Mouse (Mus musculus): Measurements from ENCODE around the gene Cers5. TPM values are rescaled to one million over a fixed set of nuclear protein-coding genes. Genes with fewer than 3 reads are reported as not detected.

The Cers5 gene
- polyA plus RNA-seq, 1 experiment from 2014 or later: 58.4 TPM

GRCm38 (mm10) chr15:99805673-99806072 lies 33.0 kb upstream of the Cers5 start:
- H3K9ac ChIP-seq (replicated peaks): no peak overlapping the region
- WGBS: 96% methylated on average over 4 of the region's 4 CpGs
- H3K4me1 ChIP-seq (replicated peaks): peaks cover 35% of the 10 kb centered on the region
- H3K36me3 ChIP-seq: 0 out of 2 replicates have a peak, but pooled peaks cover 7% of the 10 kb centered on the region
- H3K4me2 ChIP-seq (replicated peaks): no peak overlapping the region
- no peaks in the 10 kb centered on the region for H3K9me3 ChIP-seq
- no peaks in the 10 kb centered on the region for H3K27me3 ChIP-seq
- no peak overlapping the region for H3K4me3 ChIP-seq (replicated peaks)
- no peak for ATAC-seq
- no peak overlapping the region for H3K27ac ChIP-seq

GRCm38 (mm10) chr15:99803186-99803644 lies 30.5 kb upstream of the Cers5 start:
- no peaks in the 10 kb centered on the region for H3K9me3 ChIP-seq
- H3K27ac ChIP-seq: no peak overlapping the region
- H3K36me3 ChIP-seq: 0 out of 2 replicates have a peak, but pooled peaks cover 7% of the 10 kb centered on the region
- ATAC-seq: no peak
- H3K27me3 ChIP-seq: no peaks in the 10 kb centered on the region
- H3K4me3 ChIP-seq (replicated peaks): no peak overlapping the region
- 35% methylated on average over 6 of the region's 6 CpGs for WGBS
- no peak overlapping the region for H3K4me2 ChIP-seq (replicated peaks)
- H3K9ac ChIP-seq (replicated peaks): no peak overlapping the region
- peaks cover 30% of the 10 kb centered on the region for H3K4me1 ChIP-seq (replicated peaks)

- no peak for ATAC-seq
- WGBS: 61% methylated on average over 24 of the region's 24 CpGs
- Histone ChIP-seq H3K4me2 (replicated peaks) (no peak overlapping the region), H3K4me1 (replicated peaks) (peaks cover 18% of the 10 kb centered on the region), H3K9me3 (no peaks in the 10 kb centered on the region), H3K9ac (replicated peaks) (no peak overlapping the region), H3K27ac (no peak overlapping the region), H3K27me3 (no peaks in the 10 kb centered on the region), H3K36me3 (0 out of 2 replicates have a peak, but pooled peaks cover 7% of the 10 kb centered on the region), H3K4me3 (replicated peaks) (no peak overlapping the region)
Observed at GRCm38 (mm10) chr15:99801885-99802572, 29.3 kb upstream of the Cers5 start.

- Histone ChIP-seq H3K9me3 (no peaks in the 10 kb centered on the region), H3K4me3 (replicated peaks) (no peak overlapping the region), H3K27ac (no peak overlapping the region), H3K4me2 (replicated peaks) (no peak overlapping the region), H3K4me1 (replicated peaks) (peaks cover 14% of the 10 kb centered on the region), H3K36me3 (peaks cover 2% of the 10 kb centered on the region; the same call in 1 of the 2 replicates), H3K27me3 (no peaks in the 10 kb centered on the region), H3K9ac (replicated peaks) (no peak overlapping the region)
- no peak for ATAC-seq
- WGBS: 88% methylated on average over 6 of the region's 6 CpGs
Observed at GRCm38 (mm10) chr15:99799706-99800105, 27.0 kb upstream of the Cers5 start.

GRCm38 (mm10) chr15:99797898-99798297 lies 25.2 kb upstream of the Cers5 start:
- peaks cover 5% of the 10 kb centered on the region for H3K4me1 ChIP-seq (replicated peaks)
- no peak for ATAC-seq
- no peak overlapping the region for H3K9ac ChIP-seq (replicated peaks)
- H3K36me3 ChIP-seq: peaks cover 2% of the 10 kb centered on the region; the same call in 1 of the 2 replicates
- H3K27me3 ChIP-seq: no peaks in the 10 kb centered on the region
- no peaks in the 10 kb centered on the region for H3K9me3 ChIP-seq
- 91% methylated on average over 5 of the region's 5 CpGs for WGBS
- no peak overlapping the region for H3K27ac ChIP-seq
- H3K4me2 ChIP-seq (replicated peaks): no peak overlapping the region
- no peak overlapping the region for H3K4me3 ChIP-seq (replicated peaks)

GRCm38 (mm10) chr15:99796735-99797134 lies 24.1 kb upstream of the Cers5 start:
- Histone ChIP-seq H3K9ac (replicated peaks) (no peak overlapping the region), H3K27me3 (no peaks in the 10 kb centered on the region), H3K4me2 (replicated peaks) (no peak overlapping the region), H3K9me3 (no peaks in the 10 kb centered on the region), H3K36me3 (peaks cover 6% of the 10 kb centered on the region), H3K4me1 (replicated peaks) (peaks cover 3% of the 10 kb centered on the region; the same call in 1 of the 2 replicates), H3K4me3 (replicated peaks) (no peak overlapping the region), H3K27ac (no peak overlapping the region)
- ATAC-seq: no peak
- 67% methylated on average over 9 of the region's 9 CpGs for WGBS

GRCm38 (mm10) chr15:99796066-99796465 lies 23.4 kb upstream of the Cers5 start:
- 87% methylated on average over 3 of the region's 3 CpGs for WGBS
- no peak for ATAC-seq

GRCm38 (mm10) chr15:99792221-99792815 lies 19.6 kb upstream of the Cers5 start:
- no peak for ATAC-seq
- 95% methylated on average over 16 of the region's 16 CpGs for WGBS
- Histone ChIP-seq H3K4me1 (replicated peaks) (peaks cover 7% of the 10 kb centered on the region; the same call in 1 of the 2 replicates), H3K4me3 (replicated peaks) (no peak overlapping the region), H3K27me3 (no peaks in the 10 kb centered on the region), H3K9me3 (no peaks in the 10 kb centered on the region), H3K9ac (replicated peaks) (no peak overlapping the region), H3K4me2 (replicated peaks) (no peak overlapping the region), H3K27ac (no peak overlapping the region), H3K36me3 (peaks cover 10% of the 10 kb centered on the region)

More at GRCm38 (mm10) chr15:99796066-99796465, 23.4 kb upstream of the Cers5 start:
- Histone ChIP-seq H3K9ac (replicated peaks) (no peak overlapping the region), H3K4me3 (replicated peaks) (no peak overlapping the region), H3K9me3 (no peaks in the 10 kb centered on the region), H3K27ac (no peak overlapping the region), H3K4me1 (replicated peaks) (peaks cover 3% of the 10 kb centered on the region; the same call in 1 of the 2 replicates), H3K27me3 (no peaks in the 10 kb centered on the region), H3K4me2 (replicated peaks) (no peak overlapping the region), H3K36me3 (peaks cover 6% of the 10 kb centered on the region)

- Histone ChIP-seq H3K9ac (replicated peaks) (no peak overlapping the region), H3K4me3 (replicated peaks) (no peak overlapping the region), H3K4me1 (replicated peaks) (0 out of 2 replicates have a peak, but pooled peaks cover 4% of the 10 kb centered on the region), H3K27me3 (no peaks in the 10 kb centered on the region), H3K4me2 (replicated peaks) (no peak overlapping the region), H3K36me3 (peaks cover 10% of the 10 kb centered on the region), H3K27ac (no peak overlapping the region), H3K9me3 (no peaks in the 10 kb centered on the region)
- ATAC-seq: no peak
- 95% methylated on average over 3 of the region's 3 CpGs for WGBS
Observed at GRCm38 (mm10) chr15:99791003-99791402, 18.3 kb upstream of the Cers5 start.

- H3K4me2 ChIP-seq (replicated peaks): no peak overlapping the region
- no peak overlapping the region for H3K4me3 ChIP-seq (replicated peaks)
- no peak overlapping the region for H3K9ac ChIP-seq (replicated peaks)
- peaks cover 10% of the 10 kb centered on the region for H3K36me3 ChIP-seq
- no peaks in the 10 kb centered on the region for H3K27me3 ChIP-seq
- WGBS: 95% methylated on average over 6 of the region's 6 CpGs
- H3K9me3 ChIP-seq: no peaks in the 10 kb centered on the region
- H3K4me1 ChIP-seq (replicated peaks): 0 out of 2 replicates have a peak, but pooled peaks cover 4% of the 10 kb centered on the region
- no peak for ATAC-seq
- no peak overlapping the region for H3K27ac ChIP-seq
Observed at GRCm38 (mm10) chr15:99790464-99790863, 17.8 kb upstream of the Cers5 start.

- Histone ChIP-seq H3K27me3 (no peaks in the 10 kb centered on the region), H3K27ac (no peak overlapping the region), H3K9ac (replicated peaks) (no peak overlapping the region), H3K4me2 (replicated peaks) (no peak overlapping the region), H3K36me3 (peaks cover 9% of the 10 kb centered on the region; the same call in 1 of the 2 replicates), H3K4me1 (replicated peaks) (0 out of 2 replicates have a peak, but pooled peaks cover 4% of the 10 kb centered on the region), H3K9me3 (no peaks in the 10 kb centered on the region), H3K4me3 (replicated peaks) (no peak overlapping the region)
- WGBS: 81% methylated on average over 9 of the region's 9 CpGs
- no peak for ATAC-seq
Observed at GRCm38 (mm10) chr15:99787625-99788120, 15.0 kb upstream of the Cers5 start.

- 0 out of 2 replicates have a peak, but pooled peaks have one; percentile 6 for ATAC-seq
- H3K9me3 ChIP-seq: no peaks in the 10 kb centered on the region
- no peak overlapping the region for H3K9ac ChIP-seq (replicated peaks)
- H3K27ac ChIP-seq: no peak overlapping the region
- H3K4me3 ChIP-seq (replicated peaks): no peak overlapping the region
- H3K4me2 ChIP-seq (replicated peaks): no peak overlapping the region
- peaks cover 12% of the 10 kb centered on the region for H3K36me3 ChIP-seq
- no peaks in the 10 kb centered on the region for H3K27me3 ChIP-seq
- H3K4me1 ChIP-seq (replicated peaks): no peaks in the 10 kb centered on the region
- 94% methylated on average over 16 of the region's 16 CpGs for WGBS
Observed at GRCm38 (mm10) chr15:99778677-99779335, 6.1 kb upstream of the Cers5 start.

Measured in midbrain, embryonic 13.5 days (tissue).